Mouse (Mus musculus) liver, adult (tissue): ENCODE data around the gene Ranbp17.

Experiments
- GATA4 ChIP-seq: IDR thresholded peaks from 2 replicates; pipeline ENCODE4 v1.6.1; 2014; ENCODE audit warnings: mild to moderate bottlenecking, low read length; ENCODE audit not compliant: insufficient replicate concordance

The Ranbp17 gene

DNA sequence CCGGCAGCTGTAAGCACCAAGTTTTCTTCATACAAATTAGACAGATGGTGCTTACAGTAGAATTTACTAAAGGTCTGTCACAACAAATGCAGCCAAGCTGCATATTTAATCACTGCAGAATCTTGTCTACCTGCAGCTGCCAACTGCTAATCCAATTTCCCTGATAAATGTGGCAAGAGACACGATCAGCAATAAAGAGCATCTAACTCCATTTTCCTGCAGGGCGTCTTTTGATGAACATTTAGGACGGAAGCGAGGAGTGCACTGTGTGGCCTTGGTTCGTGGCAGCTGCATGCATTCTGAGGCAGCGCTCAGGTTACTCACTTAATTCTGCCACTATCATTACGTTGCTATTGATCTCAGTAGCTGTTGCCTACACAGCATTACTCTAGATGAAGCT is 212.7 kb downstream of the Ranbp17 start:
- TF ChIP-seq GATA4, result no peak

DNA sequence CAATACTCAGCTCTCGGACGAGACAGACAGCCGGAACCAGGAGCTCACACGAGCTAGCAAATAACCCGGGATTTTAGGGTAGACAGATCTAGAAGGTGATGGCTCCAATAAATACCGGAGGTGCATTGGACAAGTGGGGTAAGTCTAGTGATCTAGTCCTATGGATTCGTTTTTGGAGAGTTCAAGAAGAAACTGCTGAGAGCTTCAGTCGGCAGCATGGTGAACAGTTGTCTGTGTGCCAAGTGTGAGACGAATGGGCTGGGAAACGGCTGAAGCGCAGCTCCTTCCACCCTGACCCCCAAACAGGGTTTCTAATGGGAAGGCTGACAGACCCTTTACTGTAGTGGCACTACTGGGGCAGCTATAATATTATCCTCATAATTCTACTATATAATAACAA is 214.2 kb downstream of the Ranbp17 start:
- no peak for TF ChIP-seq GATA4

DNA sequence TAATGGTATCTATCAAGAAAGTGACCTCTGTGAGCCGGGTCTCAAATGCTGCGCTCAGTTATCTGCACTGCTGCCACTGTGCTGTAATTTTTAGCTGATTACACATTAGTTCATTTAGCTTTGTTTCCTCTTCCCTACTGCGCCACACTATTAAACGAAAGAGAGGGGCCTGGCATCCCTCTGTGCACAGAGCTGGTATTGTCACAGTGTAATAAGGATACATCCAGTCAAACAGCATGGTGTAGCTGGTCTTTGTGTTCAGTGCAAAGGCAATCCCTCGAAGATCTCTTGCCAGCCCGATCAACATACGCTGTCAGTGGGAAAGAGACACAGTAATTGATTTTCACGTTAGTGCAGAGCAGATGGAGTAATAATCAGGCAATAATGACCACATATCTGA is 216.4 kb downstream of the Ranbp17 start:
- TF ChIP-seq GATA4, result no peak

DNA sequence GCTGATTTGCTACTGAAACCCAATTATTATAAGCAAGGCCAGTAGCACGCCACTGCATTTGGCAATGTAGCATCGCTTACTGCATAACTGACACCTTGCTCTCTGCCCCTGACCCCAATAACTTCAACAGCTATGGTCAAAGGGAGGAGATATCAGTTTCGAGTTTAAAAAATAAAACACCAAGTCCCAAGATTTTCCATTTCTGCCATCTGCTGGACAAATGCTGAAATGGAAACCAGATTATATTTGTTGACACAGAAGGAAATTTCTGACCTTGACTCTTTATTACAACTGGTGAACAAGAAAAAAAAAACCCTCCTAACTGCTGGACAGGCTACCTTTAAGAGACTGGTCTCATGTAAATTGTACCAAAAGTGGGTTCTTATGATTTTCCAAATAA is 218.1 kb downstream of the Ranbp17 start:
- no peak for TF ChIP-seq GATA4

DNA sequence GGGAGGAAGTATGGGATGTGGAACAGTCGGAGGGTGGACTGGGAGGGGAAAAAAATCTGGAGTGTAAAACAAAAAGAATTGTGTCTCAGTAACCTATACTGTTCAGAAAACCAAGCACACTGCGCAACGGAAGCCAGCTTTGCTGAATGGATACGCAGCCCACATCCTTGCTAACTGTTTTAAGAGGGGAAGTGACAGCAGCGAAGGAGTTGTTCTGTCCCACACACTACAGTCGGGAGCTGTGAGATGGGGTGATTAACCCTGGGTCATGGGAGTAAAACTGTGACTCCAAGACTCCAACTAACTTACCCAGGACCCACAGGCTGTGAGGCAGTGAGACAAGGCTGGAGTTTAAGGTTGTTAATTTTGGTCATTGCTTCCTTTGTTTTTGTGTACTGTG is 219.5 kb downstream of the Ranbp17 start:
- no peak for TF ChIP-seq GATA4

DNA sequence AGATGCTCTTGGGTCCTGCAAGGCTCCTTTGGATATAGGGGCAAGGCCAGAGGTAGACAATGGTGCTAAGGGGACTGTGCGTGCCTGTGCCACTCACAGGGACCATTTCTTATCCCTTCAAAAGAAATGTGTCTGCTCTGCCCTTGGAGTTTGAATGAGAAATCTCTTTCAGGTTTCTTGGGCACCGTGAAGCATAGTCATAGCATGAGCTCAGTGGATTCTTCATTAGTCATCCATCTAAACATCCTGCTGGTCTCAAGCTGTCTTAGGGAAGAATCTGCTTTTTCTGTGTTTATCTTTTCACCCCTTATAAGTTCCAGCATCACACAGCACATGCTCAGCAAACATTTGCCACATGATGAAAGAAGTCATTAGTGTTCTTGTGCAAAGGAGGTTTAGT is 235.0 kb downstream of the Ranbp17 start:
- TF ChIP-seq GATA4, result no peak

DNA sequence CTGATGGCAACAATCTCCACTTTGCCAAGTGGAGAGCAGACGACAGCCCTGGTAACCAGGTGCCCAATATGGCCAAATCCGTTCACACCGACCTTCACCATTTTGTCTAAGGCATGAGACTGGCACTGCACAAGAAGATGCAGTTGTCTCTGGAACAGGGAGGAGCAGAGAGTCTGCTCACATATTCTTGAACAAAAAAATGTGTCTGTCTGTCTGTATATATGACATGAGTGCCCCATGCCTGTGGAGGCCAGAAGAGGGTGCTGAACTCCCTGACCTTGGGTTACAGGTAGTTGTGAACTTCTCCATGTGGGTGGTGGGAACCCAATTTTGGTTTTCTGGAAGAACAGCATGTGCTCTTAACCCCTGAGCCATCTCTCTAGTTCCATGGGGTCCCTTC is 236.9 kb downstream of the Ranbp17 start, which contains the start of gene Gm12117:
TSS of gene Gm12117 (minus strand) at position 101 of the 400 bp plus-strand sequence.
- TF ChIP-seq GATA4, result no peak

DNA sequence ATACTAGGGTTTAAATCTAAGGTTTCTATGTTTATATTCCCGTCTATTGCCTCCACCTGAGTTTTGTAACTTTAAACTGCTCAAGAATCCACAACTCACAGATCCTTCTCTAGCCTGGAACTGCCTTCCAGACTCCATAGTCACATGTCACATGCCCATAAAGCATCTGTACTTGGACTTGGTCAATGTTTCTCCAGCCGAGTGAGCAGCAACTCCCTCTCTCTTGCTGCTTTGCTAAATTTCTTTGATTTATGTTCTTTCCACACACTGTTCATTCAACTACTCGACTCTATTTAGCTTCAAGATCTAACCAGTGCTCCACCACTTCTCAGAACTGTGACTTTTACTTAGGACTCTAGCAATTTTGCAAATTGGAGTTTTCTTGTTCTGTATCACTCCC is 238.7 kb downstream of the Ranbp17 start:
- TF ChIP-seq GATA4, result no peak

DNA sequence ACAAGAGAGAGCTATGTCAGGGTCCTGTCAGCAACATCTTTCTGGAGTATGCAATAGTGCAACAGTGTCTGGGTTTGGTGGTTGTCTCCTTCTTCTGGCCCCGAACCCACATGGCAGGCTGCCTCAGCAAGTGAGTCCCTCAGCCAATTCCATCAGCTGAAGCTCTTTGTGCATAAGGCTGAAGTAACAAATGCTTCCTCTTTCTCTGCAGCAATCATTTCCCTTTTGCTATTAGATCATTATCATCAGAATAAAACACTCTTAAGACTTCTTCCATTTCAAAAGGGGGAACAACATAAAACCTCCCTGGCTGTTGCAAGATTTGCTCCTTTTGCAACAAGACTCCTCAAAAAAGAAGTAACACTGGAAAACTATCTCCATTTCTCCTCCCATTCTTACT is 239.3 kb downstream of the Ranbp17 start:
- TF ChIP-seq GATA4, result no peak

DNA sequence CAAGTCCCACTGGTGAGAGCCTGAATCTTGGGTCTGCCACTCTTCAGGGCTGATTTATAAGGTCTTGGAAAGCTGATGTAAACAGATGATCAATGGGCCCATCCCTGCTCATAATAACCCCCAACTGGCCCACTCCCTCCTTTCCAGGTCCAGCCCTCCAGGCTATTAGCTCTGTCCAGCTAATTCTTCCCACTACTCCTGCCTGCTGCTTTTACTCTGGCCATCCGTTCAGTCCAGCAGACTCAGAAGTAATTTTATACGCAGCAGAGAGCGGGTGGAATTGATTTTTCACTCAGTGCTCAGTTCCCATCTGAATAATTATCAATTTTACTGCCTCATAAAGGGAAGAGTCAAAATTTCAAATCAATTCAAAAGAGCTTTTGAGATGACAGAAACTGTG is 273.3 kb downstream of the Ranbp17 start:
- TF ChIP-seq GATA4, result no peak

DNA sequence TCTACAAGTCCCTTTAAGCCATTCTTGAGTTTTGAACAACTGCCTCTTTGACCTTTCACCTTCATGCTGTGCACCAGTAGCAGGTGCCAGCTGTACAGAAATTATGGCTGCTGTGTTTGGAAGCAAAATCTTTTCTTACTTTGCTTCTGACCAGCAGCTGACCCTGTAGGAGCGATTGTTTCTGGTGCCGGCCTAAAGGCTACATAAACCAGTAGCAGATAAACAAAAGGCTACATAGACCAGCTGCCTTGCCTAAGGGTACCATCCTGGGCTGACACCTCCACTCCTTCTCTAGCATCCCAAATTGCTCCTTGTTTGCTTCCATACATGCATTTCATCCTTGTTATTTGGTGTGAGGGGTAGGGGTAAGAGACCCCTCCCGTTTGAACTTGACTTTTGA is 279.4 kb downstream of the Ranbp17 start:
- TF ChIP-seq GATA4, result no peak

DNA sequence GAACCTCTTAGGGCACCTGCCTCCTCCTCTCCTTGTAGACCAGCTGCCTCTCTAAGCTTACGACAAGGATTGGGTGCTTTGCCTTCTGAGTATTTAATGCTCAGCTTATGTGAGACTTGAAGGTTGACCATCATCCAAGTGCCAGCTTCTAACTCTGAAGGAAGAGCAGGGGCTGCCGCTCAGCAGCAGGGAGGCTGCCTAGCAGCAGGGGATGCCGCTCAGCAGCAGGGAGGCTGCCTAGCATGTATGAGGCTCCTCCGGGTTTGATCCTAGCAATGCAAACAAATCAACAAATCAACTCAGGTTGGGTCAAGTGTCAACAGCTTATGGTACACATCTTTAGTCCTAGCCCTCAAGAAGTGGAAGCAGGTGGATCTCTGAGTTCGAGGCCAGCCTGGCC is 281.5 kb downstream of the Ranbp17 start:
- TF ChIP-seq GATA4, result no peak

DNA sequence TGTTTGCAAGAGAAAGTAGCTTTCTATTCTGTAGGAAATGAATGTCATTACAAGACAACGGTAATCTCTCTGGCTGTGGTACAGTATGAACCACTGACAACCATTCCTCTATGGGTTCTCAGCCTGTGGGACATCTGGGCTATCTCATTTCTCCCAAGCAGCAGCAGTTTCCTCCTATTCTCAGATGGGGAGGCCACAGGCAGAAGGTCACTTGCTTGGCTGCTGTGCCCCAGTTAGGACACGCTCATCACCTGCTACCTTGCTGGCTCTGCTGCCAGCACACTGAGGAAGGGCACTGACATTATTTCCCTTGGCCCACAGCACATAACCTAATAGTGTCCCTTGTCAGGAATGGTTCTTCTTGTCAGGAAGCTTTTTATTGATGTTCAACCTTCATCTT is 285.4 kb downstream of the Ranbp17 start:
- no peak for TF ChIP-seq GATA4

DNA sequence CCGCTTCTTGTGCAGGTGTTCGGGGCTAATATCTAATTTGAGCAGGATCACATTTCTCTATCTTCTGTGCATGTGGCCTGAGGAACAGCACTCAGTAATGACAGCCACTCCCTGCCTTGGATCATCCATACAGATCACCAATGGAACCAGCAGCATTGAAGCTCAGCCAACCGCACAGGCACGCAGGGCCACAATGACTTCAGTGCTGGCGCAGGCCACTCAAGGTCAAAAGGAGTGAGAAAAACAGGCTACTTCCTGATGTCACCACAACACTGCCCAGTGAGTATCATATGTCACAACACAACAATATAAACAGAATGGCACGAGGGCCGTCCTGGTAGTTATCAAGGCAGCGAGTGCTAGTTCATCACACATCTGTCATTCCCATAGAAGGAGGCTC is 287.0 kb downstream of the Ranbp17 start:
- TF ChIP-seq GATA4, result no peak

DNA sequence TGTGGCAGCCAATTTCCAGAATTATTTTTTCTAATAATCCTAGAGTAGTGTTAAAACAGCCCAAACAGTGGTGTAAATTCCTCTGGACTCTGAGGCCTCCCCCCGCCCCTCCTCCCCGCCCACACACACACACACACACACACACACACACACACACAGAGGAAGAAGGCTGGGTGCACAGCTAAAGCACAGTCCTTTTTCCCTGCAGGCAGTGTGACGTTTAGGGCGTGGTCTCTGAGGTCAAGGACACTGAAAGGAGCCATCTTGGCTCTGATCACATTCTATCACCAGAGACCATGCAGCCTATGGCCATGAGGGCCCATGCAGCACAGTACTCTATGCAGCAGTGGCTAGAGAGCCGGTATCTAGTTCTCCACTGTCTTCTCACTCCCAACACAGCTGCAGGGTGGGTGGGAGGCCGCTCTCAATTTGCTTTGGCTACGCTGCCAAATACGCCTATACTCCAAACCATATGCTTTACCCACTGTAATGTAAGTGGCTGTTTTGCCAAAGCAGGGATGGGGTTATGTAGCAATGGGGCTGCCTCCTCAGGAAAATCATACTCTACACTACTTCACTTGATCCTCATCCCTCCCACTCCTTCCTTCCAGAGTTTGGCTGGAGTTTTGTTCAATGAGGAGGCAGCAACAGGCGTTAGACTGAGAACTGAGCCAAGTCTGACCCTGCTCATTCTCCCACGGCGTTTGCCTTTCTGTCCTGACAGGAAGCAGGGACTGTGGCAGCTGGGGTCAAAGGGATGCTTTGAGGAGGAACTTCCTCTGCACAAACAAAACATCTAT is 291.8 kb downstream of the Ranbp17 start:
- no peak for TF ChIP-seq GATA4

DNA sequence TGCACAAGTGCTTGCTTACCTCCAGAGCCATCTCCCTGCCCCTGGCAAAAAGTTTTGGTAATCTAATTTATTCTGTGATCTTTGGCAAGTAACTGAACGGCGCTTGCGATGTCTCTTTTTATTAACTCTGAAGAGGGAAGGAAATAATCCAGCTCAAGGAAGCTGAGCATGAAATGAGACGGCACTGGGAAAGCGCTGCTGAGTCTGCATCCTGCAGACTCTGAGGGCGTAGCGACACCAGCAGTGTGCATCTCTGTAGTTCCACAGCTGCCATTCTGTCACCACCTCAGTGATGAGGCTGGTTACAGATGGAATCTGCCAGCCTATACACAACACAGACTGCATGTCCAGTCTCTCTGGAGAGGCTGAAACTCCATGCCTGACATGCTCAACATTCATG is 292.8 kb downstream of the Ranbp17 start:
- no peak for TF ChIP-seq GATA4

DNA sequence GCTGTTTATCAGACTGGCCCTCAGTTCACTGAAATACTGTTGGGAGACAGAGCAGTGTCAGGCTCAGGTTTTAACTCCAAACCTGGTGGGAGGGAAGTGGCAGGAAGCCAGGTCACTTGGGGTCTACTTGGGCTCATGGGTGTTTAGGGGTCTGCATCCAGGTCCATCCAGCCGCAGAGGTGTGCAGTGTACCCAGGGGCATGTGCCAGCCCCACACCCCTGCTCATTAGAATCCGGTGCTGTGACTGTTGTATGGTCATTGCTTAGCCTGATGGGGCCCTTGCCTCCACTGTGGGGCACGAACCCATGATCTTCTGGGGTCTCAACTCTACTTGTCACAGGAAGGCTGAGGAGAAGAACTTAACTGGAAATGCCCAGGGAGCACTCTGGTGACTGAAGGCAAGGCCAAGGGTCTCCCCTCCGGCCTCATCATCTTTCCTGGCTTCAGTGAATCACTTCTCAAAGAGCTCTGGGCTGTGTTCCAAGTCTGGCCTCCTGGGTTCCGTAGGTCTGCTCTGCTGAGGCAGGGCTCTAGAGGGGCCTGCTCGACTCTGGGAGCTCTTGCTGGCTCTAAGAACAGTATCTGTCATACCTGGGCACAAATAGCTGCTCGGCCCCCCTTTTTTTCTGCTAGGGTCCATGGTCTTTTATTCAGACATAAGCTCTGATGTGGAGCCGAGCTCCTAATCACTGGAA is 296.0 kb downstream of the Ranbp17 start:
- no peak for TF ChIP-seq GATA4

DNA sequence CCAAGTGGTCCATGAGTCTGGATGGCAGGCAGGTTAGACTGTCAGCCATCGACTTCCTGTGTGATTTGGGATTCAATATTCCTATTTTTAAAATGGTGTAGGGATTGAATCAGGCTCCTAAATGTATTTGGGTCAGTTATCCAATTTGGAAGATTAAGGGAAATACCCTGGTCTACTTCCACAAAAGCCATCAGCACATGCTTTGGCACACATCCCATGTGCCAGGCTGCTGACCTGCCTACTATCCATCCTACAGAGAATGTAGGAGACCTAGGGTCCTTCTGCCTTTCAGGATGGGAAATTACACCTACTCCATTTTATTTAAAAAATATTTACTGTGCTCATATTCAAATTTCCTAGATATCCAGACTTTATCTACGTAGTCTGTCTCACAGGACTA is 306.1 kb downstream of the Ranbp17 start:
- no peak for TF ChIP-seq GATA4
